Mouse (Mus musculus): ENCODE data around the gene Trip10. TPM values are rescaled to one million over a fixed set of nuclear protein-coding genes. Genes with fewer than 3 reads are reported as not detected.

The Trip10 gene
- polyA plus RNA-seq, 1 experiment: not detected

- Histone ChIP-seq H3K27ac (ENCODE audit: insufficient read depth, low read depth, low read length) (peak overlapping the region; percentile 98), H3K4me1 (ENCODE audit: control insufficient read depth, insufficient read depth, low read length) (peaks cover 31% of the 10 kb centered on the region), H3K4me3 (ENCODE audit: insufficient read depth, low read depth, low read length) (peak overlapping the region; percentile 84)
- TF ChIP-seq CTCF (IDR thresholded peaks at IDR 0.05; ENCODE audit: insufficient read depth, low read depth, low read length): no peak
- TF ChIP-seq POLR2A (IDR thresholded peaks at IDR 0.05; ENCODE audit: insufficient read depth, low read depth, low read length): peak; percentile 71
- under 1% methylated on average over 46 of the region's 46 CpGs for WGBS
These were observed 1.7 kb upstream of the Trip10 start for GRCm38 (mm10) chr17:57247393-57248200.

GRCm38 (mm10) chr17:57248201-57248699 is 1.0 kb upstream of the Trip10 start, which contains the start of gene Gpr108:
Gpr108 (minus strand) TSS chr17:57248446.
- TF ChIP-seq CTCF (IDR thresholded peaks at IDR 0.05; ENCODE audit: insufficient read depth, low read depth, low read length): peak; percentile 75
- no peak for TF ChIP-seq POLR2A (IDR thresholded peaks at IDR 0.05; ENCODE audit: insufficient read depth, low read depth, low read length)
- peak within 1 kb of the TSS; percentile 84 for H3K4me3 ChIP-seq (ENCODE audit: insufficient read depth, low read depth, low read length)
- under 1% methylated on average over 12 of the region's 12 CpGs for WGBS
- H3K27ac ChIP-seq (ENCODE audit: insufficient read depth, low read depth, low read length): peak within 1 kb of the TSS; percentile 98
- peaks cover 31% of the 10 kb centered on the region for H3K4me1 ChIP-seq (ENCODE audit: control insufficient read depth, insufficient read depth, low read length)

- Histone ChIP-seq H3K4me3 (ENCODE audit: insufficient read depth, low read depth, low read length) (peak overlapping the region; percentile 60), H3K4me1 (ENCODE audit: control insufficient read depth, insufficient read depth, low read length) (peaks cover 31% of the 10 kb centered on the region), H3K27ac (ENCODE audit: insufficient read depth, low read depth, low read length) (peak overlapping the region; percentile 47)
- TF ChIP-seq CTCF (IDR thresholded peaks at IDR 0.05; ENCODE audit: insufficient read depth, low read depth, low read length) (no peak), POLR2A (IDR thresholded peaks at IDR 0.05; ENCODE audit: insufficient read depth, low read depth, low read length) (no peak)
- 7% methylated on average over 13 of the region's 13 CpGs for WGBS
These were observed 484 bp upstream of the Trip10 start for GRCm38 (mm10) chr17:57248771-57249170.

- no peak for TF ChIP-seq CTCF (IDR thresholded peaks at IDR 0.05; ENCODE audit: insufficient read depth, low read depth, low read length)
- no peak for TF ChIP-seq POLR2A (IDR thresholded peaks at IDR 0.05; ENCODE audit: insufficient read depth, low read depth, low read length)
- 5% methylated on average over 33 of the region's 33 CpGs for WGBS
These were observed 1.4 kb downstream of the Trip10 start for GRCm38 (mm10) chr17:57250461-57251160.

GRCm38 (mm10) chr17:57251431-57251830 is 2.2 kb downstream of the Trip10 start:
- TF ChIP-seq POLR2A (IDR thresholded peaks at IDR 0.05; ENCODE audit: insufficient read depth, low read depth, low read length): no peak
- no peak for TF ChIP-seq CTCF (IDR thresholded peaks at IDR 0.05; ENCODE audit: insufficient read depth, low read depth, low read length)
- no peak overlapping the region for H3K27ac ChIP-seq (ENCODE audit: insufficient read depth, low read depth, low read length)
- no peak overlapping the region for H3K4me3 ChIP-seq (ENCODE audit: insufficient read depth, low read depth, low read length)
- H3K4me1 ChIP-seq (ENCODE audit: control insufficient read depth, insufficient read depth, low read length): peaks cover 27% of the 10 kb centered on the region
- 96% methylated on average over 3 of the region's 3 CpGs for WGBS

More at GRCm38 (mm10) chr17:57250461-57251160, 1.4 kb downstream of the Trip10 start:
- H3K4me3 ChIP-seq (ENCODE audit: insufficient read depth, low read depth, low read length): peak overlapping the region; percentile 60
- no peak overlapping the region for H3K27ac ChIP-seq (ENCODE audit: insufficient read depth, low read depth, low read length)
- peaks cover 31% of the 10 kb centered on the region for H3K4me1 ChIP-seq (ENCODE audit: control insufficient read depth, insufficient read depth, low read length)

- WGBS: 85% methylated on average over 6 of the region's 6 CpGs
- no peak overlapping the region for H3K27ac ChIP-seq (ENCODE audit: insufficient read depth, low read depth, low read length)
- H3K4me1 ChIP-seq (ENCODE audit: control insufficient read depth, insufficient read depth, low read length): peaks cover 24% of the 10 kb centered on the region
- no peak overlapping the region for H3K4me3 ChIP-seq (ENCODE audit: insufficient read depth, low read depth, low read length)
- TF ChIP-seq POLR2A (IDR thresholded peaks at IDR 0.05; ENCODE audit: insufficient read depth, low read depth, low read length) (no peak), CTCF (IDR thresholded peaks at IDR 0.05; ENCODE audit: insufficient read depth, low read depth, low read length) (no peak)
These were observed 4.1 kb downstream of the Trip10 start for GRCm38 (mm10) chr17:57253306-57253705.

- no peak overlapping the region for H3K4me3 ChIP-seq (ENCODE audit: insufficient read depth, low read depth, low read length)
- WGBS: 82% methylated on average over 14 of the region's 14 CpGs
- H3K4me1 ChIP-seq (ENCODE audit: control insufficient read depth, insufficient read depth, low read length): peaks cover 5% of the 10 kb centered on the region
- TF ChIP-seq CTCF (IDR thresholded peaks at IDR 0.05; ENCODE audit: insufficient read depth, low read depth, low read length) (no peak), POLR2A (IDR thresholded peaks at IDR 0.05; ENCODE audit: insufficient read depth, low read depth, low read length) (no peak)
- H3K27ac ChIP-seq (ENCODE audit: insufficient read depth, low read depth, low read length): no peak overlapping the region
These were observed 6.1 kb downstream of the Trip10 start for GRCm38 (mm10) chr17:57255354-57255753.

- WGBS: 97% methylated on average over 22 of the region's 22 CpGs
- Histone ChIP-seq H3K4me3 (ENCODE audit: insufficient read depth, low read depth, low read length) (no peak overlapping the region), H3K27ac (ENCODE audit: insufficient read depth, low read depth, low read length) (no peak overlapping the region), H3K4me1 (ENCODE audit: control insufficient read depth, insufficient read depth, low read length) (no peaks in the 10 kb centered on the region)
- TF ChIP-seq POLR2A (IDR thresholded peaks at IDR 0.05; ENCODE audit: insufficient read depth, low read depth, low read length) (no peak), CTCF (IDR thresholded peaks at IDR 0.05; ENCODE audit: insufficient read depth, low read depth, low read length) (no peak)
These were observed 7.7 kb downstream of the Trip10 start for GRCm38 (mm10) chr17:57256921-57257485.
